Mouse (Mus musculus) intestine, embryonic 16.5 days (tissue): ENCODE results near the gene Aym1. TPM values are rescaled to one million over a fixed set of nuclear protein-coding genes. Genes with fewer than 3 reads are reported as not detected.

Experiments
- ATAC-seq: fragments of 200-750 bp; cut with Nextera tagmentation; 2 replicates; pipeline ENCODE4 v1.8.0; 2017; ENCODE audit warnings: moderate TSS enrichment, moderate library complexity
- H3K27ac ChIP-seq: fragments of 300-500 bp; sonication (generic); 2 replicates; pipeline ENCODE4 v1.5.1; 2014; ENCODE audit warnings: mild to moderate bottlenecking, low read length
- H3K27me3 ChIP-seq: fragments of 300-500 bp; sonication (generic); replicated peaks from 2 replicates; pipeline ENCODE4 v1.6.1; 2014; ENCODE audit warnings: low read length, control low read depth, mixed read lengths; ENCODE audit not compliant: control insufficient read depth, insufficient read depth
- H3K36me3 ChIP-seq: fragments of 300-500 bp; sonication (generic); 2 replicates; pipeline ENCODE4 v1.6.1; 2014; ENCODE audit warnings: low read length, control low read depth; ENCODE audit not compliant: control insufficient read depth, insufficient read depth
- H3K4me1 ChIP-seq: fragments of 300-500 bp; sonication (generic); 2 replicates; pipeline ENCODE4 v1.6.1; 2014; ENCODE audit warnings: low read length, control low read depth, mixed read lengths; ENCODE audit not compliant: control insufficient read depth, insufficient read depth
- H3K4me2 ChIP-seq: fragments of 300-500 bp; sonication (generic); 2 replicates; pipeline ENCODE4 v1.6.1; 2014; ENCODE audit warnings: low read depth, low read length, control low read depth
- H3K4me3 ChIP-seq: fragments of 300-500 bp; sonication (generic); 2 replicates; pipeline ENCODE4 v1.5.1; 2014; ENCODE audit warnings: mild to moderate bottlenecking, low read length
- H3K9ac ChIP-seq: fragments of 300-500 bp; sonication (generic); 2 replicates; pipeline ENCODE4 v1.6.1; 2014; ENCODE audit warnings: low read depth, low read length
- H3K9me3 ChIP-seq: fragments of 300-500 bp; sonication (generic); 2 replicates; pipeline ENCODE4 v1.6.1; 2016; ENCODE audit warnings: low read length, control low read depth; ENCODE audit not compliant: control insufficient read depth
- WGBS: fragments of 180-500 bp; shearing (Covaris S2); extraction: QIAGEN DNeasy Blood & Tissue Kit; methylation state at CpG from one replicate; pipeline ENCODE4 v1.1.7; 2014; 5-methylcytosine and 5-hydroxymethylcytosine counted together
- polyA plus RNA-seq: library from polyadenylated mRNA; unstranded; fragments of >200 nt; fragmentation: Nextera tagmentation; extraction: Ambion mirVana; gene quantifications from 2 replicates; pipeline ENCODE4 v1.2.1, GENCODE M21; 2015

The Aym1 gene
- polyA plus RNA-seq, 1 experiment from 2014 or later, result not detected

DNA sequence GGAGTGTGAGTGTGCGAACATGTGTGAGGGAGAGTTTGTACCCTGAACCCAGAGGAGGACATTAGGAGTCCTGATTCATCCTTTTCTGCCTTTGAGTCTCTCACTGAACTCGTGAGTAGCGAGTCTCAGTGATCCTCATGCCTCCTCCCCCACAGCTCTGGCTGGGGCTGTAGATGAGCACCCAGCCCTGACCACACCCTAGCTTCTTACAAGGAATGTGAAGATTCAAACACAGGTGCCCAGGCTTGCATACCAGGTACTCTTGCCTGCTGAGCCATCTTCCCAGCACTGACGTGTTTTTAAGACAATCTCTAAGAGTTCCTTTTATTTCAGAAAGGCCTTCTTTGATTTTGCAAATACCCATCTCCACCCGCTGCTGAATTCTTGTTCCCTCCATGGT, 22.3 kb downstream of the Aym1 start:
- no peak for ATAC-seq
- no peaks in the 10 kb centered on the region for H3K36me3 ChIP-seq
- H3K9ac ChIP-seq, result no peak overlapping the region
- no peaks in the 10 kb centered on the region for H3K4me1 ChIP-seq
- WGBS, result 71% methylated on average over 5 of the region's 5 CpGs
- H3K9me3 ChIP-seq, result no peaks in the 10 kb centered on the region
- no peaks in the 10 kb centered on the region for H3K27me3 ChIP-seq
- no peak overlapping the region for H3K4me3 ChIP-seq
- no peak overlapping the region for H3K27ac ChIP-seq
- H3K4me2 ChIP-seq, result no peak overlapping the region

DNA sequence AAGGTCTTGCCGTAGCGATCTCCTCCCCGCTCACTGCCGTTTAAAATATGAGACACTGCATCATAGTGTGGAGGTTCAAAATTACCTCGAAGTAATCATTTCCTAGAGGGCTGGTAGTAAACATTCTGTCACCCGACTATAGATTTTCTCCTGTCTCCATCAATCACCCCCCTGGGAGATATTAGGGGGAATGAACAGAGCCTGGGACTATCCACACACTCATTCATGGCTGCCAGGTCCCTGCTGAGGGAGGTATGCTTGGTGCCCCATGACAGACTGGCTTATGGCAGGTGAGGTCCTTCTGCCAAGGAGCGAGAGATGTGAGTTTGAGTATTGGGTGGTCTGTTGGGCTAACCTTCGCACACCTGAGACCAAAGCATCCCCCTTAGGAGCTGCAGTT, 23.5 kb downstream of the Aym1 start:
- H3K4me3 ChIP-seq, result no peak overlapping the region
- no peaks in the 10 kb centered on the region for H3K9me3 ChIP-seq
- ATAC-seq, result no peak
- H3K36me3 ChIP-seq, result no peaks in the 10 kb centered on the region
- H3K27me3 ChIP-seq, result no peaks in the 10 kb centered on the region
- H3K4me1 ChIP-seq, result no peaks in the 10 kb centered on the region
- no peak overlapping the region for H3K9ac ChIP-seq
- H3K4me2 ChIP-seq, result no peak overlapping the region
- no peak overlapping the region for H3K27ac ChIP-seq
- WGBS, result 64% methylated on average over 8 of the region's 8 CpGs

DNA sequence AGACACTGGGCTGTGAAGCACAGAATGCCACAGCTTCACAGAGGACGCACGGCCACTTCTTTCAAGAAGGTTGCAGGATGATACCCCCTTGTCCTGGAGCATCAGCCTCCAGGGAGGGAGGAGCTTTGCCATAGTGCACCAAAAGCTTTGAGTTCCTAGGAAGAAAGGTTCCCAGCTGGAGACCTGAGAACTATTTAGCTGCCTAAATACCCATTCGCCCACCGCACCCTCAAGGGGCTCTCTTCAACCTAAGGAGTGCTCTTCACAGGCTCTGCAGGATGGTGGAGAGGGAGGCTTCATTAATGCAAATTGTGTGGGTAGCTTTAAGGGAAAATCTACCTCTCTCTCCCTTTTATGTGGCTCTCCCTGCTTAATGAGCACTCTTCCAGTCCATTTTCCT, 25.5 kb downstream of the Aym1 start:
- WGBS, result 66% methylated on average over 4 of the region's 4 CpGs
- no peak overlapping the region for H3K9ac ChIP-seq
- H3K4me3 ChIP-seq, result no peak overlapping the region
- no peak for ATAC-seq
- no peaks in the 10 kb centered on the region for H3K27me3 ChIP-seq
- no peaks in the 10 kb centered on the region for H3K9me3 ChIP-seq
- H3K36me3 ChIP-seq, result no peaks in the 10 kb centered on the region
- no peaks in the 10 kb centered on the region for H3K4me1 ChIP-seq
- no peak overlapping the region for H3K27ac ChIP-seq
- no peak overlapping the region for H3K4me2 ChIP-seq

DNA sequence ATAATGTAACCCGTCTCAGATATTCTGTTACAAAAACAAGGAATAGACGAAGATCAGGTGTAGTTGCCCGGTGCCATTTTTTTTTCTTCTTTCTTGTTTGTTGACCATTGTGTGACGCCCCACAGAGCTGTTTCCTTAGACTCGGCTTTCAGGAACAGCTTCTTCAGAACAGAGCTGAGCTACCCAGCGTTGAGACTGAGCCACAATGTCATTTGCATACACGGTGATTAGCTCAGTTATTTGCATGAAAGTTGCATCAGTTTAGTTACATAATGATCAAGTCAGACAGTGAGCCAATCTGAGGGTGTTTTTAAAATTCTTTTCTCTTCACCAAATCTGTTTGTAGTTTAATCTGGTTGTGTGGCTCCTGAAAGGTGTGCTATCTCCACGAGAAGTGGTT, 36.7 kb downstream of the Aym1 start:
- 55% methylated on average over 8 of the region's 8 CpGs for WGBS
- no peak for ATAC-seq

DNA sequence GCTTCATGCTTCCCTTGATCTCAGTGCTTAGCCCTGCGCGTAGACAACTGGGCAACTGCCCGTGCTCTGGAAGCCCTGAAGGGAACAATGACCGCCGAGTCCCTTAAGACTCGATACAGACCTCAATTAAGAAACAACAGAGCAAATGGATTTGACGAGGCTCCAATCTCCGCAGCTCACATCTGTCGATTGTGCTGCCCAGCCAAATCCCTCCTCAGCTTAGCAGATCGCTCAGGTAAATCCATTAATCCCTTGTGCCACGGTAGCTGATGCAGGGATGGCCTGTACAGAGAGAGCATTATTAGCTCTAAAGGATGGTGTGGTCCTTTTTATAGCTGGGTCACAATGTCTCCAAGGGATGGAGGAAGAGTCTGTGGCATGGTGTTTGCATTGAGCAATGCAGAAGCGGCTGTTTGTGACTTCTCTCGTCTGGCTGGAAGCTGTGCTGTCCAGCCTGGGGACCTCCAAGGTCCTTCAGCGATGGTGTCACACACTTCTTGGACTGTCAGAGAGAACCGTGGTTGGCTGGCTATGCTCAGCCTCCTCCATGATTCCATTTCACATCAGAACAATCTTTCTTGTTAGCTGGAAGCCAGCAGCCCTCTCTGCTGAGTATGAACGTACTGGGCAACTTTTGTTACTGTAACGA, 39.3 kb downstream of the Aym1 start:
- Histone ChIP-seq H3K27ac (no peak overlapping the region), H3K4me2 (no peak overlapping the region), H3K4me1 (no peaks in the 10 kb centered on the region), H3K4me3 (no peak overlapping the region), H3K27me3 (no peaks in the 10 kb centered on the region), H3K9me3 (0 out of 2 replicates have a peak, but pooled peaks cover 4% of the 10 kb centered on the region), H3K9ac (no peak overlapping the region), H3K36me3 (no peaks in the 10 kb centered on the region)
- 80% methylated on average over 17 of the region's 17 CpGs for WGBS
- ATAC-seq, result no peak

More for the DNA sequence above, 36.7 kb downstream of the Aym1 start:
- Histone ChIP-seq H3K9me3 (no peaks in the 10 kb centered on the region), H3K27me3 (no peaks in the 10 kb centered on the region), H3K4me3 (no peak overlapping the region), H3K36me3 (no peaks in the 10 kb centered on the region), H3K27ac (no peak overlapping the region), H3K9ac (no peak overlapping the region), H3K4me2 (no peak overlapping the region), H3K4me1 (no peaks in the 10 kb centered on the region)

DNA sequence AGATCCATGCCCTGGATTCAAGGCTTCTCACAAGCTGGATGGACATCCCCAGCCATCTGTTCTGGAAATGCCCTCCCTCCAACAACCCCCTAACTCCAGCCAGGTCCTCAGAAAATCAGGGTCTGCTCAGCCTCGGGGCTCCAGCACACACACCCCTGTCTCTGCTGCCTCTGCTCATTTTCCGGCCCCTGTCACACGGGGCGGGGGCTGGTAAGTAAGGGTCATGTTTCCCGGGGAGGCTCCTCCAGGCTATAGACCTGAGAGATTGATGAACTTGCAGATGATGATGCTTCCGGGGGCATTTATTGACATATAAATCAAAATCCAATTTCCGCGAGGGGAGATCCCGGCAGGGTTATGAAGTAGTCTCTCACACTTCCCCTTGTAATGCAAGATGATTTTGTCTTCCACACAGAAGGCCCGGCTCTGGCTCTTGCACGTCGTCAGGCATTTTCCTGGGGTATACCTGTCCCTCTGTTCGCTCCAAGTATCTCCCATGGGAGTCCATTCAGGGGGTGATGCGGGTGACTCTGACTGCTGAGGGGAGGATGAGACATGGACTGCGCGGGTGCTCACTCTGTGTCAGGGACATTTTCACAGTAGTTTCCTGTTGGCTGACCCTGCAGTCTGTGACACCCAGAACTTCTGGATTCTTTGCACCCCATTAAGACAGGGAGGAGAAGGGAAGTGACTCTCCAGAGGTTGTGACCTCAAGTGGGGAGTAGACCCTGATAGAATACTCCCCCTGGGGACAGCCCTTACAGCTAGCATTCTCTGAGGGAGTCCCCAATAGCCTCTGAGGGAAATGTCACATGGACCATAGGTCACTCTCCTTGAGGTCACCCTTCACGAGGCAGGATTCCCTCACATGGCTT, 40.6 kb downstream of the Aym1 start:
- no peak overlapping the region for H3K9ac ChIP-seq
- no peaks in the 10 kb centered on the region for H3K4me1 ChIP-seq
- H3K36me3 ChIP-seq, result no peaks in the 10 kb centered on the region
- no peak overlapping the region for H3K27ac ChIP-seq
- no peak overlapping the region for H3K4me3 ChIP-seq
- 0 out of 2 replicates have a peak, but pooled peaks cover 4% of the 10 kb centered on the region for H3K9me3 ChIP-seq
- WGBS, result 56% methylated on average over 17 of the region's 17 CpGs
- no peak for ATAC-seq
- H3K27me3 ChIP-seq, result no peaks in the 10 kb centered on the region
- H3K4me2 ChIP-seq, result no peak overlapping the region

DNA sequence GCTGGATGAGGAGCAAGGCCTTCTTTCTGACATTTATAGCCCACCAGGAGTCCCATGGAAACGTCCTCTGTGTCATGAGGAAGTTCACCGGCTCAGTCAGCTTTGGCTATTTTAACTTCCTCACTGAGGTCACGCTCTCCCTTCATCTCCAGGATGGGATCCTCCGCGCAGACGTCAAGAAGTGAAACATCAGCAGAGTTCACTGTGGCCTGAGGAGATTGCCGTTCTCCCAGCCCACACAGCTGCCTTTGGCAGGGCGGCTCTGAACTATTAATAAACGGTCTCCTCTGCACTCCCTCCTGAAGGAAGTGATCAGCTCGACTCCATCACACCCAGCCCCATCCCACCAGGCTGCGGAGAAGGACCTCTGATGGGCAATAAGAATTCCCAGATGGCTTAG, 45.6 kb downstream of the Aym1 start:
- Histone ChIP-seq H3K27me3 (no peaks in the 10 kb centered on the region), H3K9me3 (0 out of 2 replicates have a peak, but pooled peaks cover 4% of the 10 kb centered on the region), H3K4me3 (no peak overlapping the region), H3K36me3 (no peaks in the 10 kb centered on the region), H3K27ac (no peak overlapping the region), H3K4me1 (no peaks in the 10 kb centered on the region), H3K4me2 (no peak overlapping the region), H3K9ac (no peak overlapping the region)
- WGBS, result 44% methylated on average over 11 of the region's 11 CpGs
- ATAC-seq, result no peak

DNA sequence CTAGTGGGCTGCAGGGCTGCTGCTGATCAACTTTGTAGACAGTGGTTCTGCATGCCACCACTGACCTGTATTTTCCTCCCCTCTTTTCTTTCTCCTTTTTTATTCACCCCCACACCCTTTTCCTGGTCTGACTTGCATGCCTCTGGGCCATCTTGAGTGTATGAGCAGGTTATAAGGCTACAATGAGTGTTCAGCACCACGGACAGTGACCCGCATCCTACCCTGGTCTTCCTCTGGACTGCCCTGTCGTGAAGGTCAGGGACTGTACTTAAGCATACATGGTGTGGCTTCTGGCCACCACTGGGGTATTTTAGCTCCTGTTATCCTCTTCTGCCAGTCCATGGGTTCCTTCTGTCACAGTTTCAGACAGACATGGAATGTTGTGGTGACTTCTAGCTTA, 50.3 kb downstream of the Aym1 start:
- Histone ChIP-seq H3K4me3 (no peak overlapping the region), H3K27me3 (no peaks in the 10 kb centered on the region), H3K4me1 (no peaks in the 10 kb centered on the region), H3K9me3 (no peaks in the 10 kb centered on the region), H3K4me2 (no peak overlapping the region), H3K36me3 (no peaks in the 10 kb centered on the region), H3K27ac (no peak overlapping the region), H3K9ac (no peak overlapping the region)
- ATAC-seq, result no peak
- 0% methylated on average over 3 of the region's 3 CpGs for WGBS
